Mouse (Mus musculus): Measurements from ENCODE around the gene Tmem39b.

The Tmem39b gene

DNA sequence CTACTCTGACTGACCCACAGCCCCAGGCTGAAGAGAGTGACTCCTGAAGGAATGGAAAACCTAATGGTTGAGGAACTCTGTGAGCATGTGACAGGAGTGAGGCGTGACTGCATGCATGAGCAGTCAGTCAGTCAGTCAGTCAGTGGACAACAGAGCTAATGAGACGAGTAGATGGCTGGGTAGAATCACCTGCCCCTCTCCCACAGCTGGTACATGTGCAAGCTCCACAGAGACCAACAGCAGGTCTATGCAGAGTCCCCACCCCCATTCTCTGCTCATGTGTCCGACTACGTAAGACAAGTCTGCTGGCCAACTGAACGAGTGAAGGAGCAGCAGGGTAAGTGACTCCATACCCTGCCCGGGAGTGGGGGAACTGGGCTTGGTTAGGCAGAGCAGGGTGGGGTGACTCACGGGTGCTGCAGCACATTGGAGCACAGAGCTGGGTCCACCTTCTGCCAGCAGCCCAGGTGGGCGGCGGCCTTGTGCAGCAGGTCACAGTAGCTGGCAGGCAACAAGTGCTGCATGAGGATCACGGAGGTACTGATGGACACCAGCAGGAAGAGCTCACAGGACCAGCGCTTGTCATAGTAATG lies 12.6 kb downstream of the Tmem39b start:
- peak; percentile 74 to 90 for DNase-seq

DNA sequence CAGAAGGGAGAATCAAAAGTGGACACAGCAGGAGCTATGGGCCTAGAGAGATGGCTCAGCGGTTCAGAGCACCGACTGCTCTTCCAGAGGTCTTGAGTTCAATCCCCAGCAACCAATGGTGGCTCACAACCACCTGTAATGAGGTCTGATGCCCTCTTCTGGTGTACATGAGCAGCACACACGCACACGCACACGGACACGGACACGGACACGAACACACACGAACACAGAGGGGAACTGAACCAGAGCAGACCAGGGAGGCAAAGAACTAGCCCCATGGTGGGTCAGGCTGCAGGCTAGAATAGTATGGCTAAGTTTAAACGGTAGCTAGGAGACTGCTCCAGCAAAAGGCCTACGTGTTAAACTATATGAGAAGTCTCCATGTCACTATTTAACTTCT lies 14.8 kb downstream of the Tmem39b start:
- no peak for DNase-seq

DNA sequence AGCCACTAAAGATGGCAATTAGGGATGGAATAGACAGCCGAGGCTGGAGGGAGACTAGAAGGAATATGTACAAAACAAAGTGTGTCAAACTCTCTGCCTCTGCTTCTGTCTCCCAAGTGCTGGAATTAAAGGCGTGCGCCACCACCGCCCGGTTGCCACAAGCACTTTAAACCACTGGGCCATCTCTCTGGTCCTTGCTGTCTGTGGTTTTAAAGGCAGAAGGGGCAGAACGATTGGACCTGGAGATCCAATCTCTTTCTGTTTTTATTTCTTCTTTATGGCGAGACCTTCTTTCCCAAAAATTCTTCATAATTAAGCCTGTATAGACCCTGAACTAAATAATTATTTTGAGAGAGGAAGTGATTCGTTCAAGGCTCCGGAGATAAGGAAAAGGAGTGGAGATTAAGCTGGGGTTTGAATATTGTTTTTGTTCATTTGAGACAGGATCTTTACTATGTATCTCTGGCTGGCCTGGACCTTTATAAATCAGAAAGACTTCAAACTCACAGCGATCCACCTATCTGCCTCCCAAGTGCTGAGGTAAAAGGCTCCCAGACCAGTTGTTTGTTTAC lies 23.7 kb downstream of the Tmem39b start:
- no peak for DNase-seq

DNA sequence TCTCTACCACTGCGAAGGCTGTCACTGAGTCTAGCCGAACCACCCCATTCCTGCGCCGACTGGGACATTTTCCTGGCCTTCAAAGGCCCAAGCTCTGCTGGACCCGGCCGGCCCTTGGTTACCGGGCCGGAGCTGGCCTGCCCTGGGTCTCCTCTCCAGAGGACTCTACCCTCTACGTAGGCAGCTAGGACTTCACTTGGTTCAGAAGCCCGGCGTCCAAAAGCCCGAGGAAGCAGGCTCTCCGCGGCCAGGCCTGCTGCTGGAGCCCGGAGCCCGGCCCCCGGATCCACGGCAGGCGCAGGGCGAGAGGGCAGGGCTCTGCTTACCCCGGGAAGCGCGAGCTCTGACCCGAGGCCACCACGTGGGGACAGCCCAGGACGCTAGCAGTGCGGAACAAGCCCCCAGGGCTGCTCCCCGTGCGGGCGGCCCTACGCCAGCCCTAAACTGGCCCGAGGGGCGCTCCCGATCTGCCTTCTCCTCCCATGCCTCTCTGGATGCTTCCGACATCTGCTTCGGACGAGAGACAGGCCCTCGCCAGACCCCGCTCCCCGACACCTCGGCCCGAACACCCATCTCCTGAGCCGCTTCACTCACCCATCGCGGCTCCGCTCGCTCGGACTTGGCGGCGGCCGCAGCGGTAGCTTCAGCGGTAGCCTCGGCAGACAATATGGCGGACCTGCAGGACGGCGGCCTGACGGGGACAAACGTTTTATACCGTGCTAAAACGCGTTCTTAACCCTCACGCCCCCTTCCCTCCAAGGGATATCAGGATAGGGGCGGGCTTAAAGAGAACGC lies 24.4 kb downstream of the Tmem39b start, which contains the start of gene Kpna6:
Gene Kpna6, minus strand, starts transcription at position 685 of the 795 bp plus-strand sequence.
- DNase-seq: peak; percentile 92 to 95

DNA sequence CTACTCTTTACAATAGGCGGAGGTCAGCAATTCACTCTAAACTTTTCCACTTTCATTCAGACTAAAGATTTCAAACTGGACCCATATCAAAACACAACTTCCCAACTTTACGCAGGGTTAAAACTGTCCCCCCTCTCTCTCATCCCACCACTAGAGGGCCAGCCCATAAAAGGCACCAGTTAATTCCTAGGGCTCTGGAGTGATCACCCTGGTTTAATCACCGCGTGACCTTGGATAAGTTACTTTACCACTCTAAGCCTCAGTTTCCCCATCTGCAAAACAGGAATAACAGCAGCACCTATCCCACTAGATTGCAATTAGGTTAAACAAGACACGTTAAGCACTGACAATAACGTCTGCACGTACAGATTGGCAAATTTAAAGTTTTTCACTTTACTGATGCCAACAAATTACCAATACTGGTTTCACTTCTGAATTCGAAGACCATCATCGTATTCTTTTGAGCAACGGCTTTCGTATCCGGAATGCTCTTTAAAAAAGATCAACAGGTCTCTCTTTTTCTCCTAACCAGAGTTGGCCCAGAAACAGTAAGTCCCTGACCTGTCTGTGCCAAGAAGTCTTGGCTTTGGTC lies 25.1 kb downstream of the Tmem39b start:
- DNase-seq: peak; percentile 72 to 77

DNA sequence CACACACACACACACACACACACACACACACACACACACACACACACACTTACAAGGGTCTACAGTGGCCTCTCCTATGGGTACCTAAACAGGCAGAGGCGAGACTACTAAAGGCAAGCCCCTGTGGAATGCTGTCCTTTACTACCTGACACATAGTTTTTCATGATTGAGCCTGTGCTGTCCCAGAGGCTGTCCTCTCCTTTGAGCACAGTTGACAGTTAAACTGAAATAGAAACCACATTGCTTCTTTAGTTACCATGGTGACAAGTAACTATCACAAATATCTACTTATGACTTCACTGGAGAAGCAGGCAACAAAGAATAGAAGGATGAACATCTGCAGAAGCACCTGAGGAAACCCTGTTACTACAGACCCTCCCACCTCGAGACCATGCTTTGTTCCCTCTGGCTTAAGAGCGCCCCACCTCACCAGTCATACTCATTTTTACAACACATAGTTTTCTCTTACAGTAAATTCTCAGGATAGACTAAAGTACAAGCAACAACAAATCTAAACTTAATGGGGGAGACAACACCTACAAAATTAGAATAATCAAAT lies 34.3 kb downstream of the Tmem39b start:
- no peak for DNase-seq

DNA sequence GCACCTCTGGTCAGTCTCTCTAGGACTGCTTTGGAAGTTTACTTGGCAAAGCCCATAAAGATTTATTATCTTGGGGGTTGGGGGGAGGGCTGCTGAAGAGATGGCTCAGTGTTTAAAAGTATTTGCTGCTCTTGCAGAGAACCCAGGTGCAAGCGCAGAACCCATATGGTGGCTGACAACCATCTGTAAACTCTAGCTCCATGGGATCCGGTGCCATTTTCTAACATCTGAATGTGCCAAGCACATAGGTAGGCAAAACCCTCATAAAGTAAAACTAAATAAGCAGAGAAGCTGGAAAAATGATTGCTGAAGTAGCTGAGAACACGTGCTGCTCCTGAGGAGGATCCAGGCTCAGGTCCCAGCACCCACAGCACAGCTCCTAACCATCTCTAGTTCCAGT lies 35.1 kb downstream of the Tmem39b start:
- DNase-seq: no peak

DNA sequence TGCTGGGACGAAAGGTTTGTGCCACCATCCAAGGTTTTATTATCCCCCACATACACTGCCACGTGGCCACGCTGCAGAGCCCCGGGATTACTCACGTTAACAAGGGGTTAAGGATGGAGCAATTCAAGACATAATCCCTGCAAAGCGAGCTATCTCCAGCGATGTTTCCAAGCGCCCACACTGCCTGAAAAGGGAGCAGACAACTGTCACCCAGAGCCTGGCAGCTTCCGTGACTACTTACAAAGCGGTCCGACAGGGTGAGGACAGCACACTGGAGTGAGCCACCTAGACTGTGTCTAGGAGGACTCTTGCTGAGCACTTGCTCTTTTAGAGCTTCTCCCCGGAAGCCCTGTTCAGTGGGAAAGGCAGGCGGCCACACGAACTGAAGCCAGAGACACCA lies 41.9 kb downstream of the Tmem39b start:
- DNase-seq: no peak

DNA sequence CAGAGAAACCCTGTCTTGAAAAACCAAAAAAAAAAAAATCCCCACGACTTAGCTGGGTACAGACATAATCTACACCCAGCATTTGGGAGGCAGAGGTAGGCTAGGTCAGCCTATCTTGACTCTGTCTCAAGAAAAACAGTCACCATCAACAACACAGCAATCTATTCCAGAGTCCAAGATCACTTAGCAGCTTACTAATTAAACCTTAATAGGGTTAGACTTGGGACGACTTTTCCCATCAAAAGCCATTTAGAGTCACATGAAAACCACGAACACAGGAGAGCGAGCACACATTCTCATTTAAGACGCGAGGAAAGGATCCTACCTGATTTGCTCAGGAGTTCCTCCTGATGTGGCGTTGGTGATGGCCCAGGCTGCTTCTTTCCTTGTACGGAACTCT lies 46.3 kb downstream of the Tmem39b start:
- DNase-seq: no peak

DNA sequence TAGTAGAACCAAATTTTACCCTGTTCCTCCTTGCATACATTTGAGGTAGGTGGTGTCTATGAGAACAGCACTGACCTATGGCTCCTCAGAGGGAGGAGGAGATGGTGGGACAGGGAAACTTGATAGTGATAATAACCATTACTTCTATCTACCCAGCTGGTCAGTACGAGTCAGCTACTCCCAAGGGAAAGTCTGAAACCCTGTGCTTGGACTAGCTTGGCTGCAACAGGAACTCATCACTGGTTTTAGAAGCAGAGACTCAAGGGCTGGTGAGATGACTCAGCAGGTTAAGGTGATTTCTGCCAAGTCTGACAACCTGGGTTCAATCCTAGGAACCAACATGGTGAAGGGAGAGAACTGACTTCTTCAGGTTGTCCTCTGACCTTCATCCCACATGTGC lies 48.0 kb downstream of the Tmem39b start:
- no peak for DNase-seq

DNA sequence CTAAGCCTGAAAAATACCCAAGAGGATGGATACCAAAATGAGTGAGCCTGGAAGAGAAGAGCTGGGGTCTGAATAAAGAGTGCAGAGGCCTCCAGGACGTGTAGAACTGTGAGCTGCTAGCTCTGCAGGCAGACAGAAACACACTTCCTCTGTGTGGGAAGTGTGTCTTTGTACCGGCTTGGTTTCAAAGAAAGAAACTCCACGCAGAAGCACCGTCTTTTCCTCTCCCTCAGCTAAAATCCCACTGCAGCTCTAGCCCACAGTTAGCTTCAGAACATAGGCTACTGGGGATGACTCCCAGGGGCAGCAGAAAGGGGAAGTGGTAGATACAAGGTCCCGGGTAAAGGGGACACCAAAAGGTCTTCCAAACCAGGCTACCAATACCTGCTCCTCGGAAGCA lies 51.4 kb downstream of the Tmem39b start:
- DNase-seq: no peak

DNA sequence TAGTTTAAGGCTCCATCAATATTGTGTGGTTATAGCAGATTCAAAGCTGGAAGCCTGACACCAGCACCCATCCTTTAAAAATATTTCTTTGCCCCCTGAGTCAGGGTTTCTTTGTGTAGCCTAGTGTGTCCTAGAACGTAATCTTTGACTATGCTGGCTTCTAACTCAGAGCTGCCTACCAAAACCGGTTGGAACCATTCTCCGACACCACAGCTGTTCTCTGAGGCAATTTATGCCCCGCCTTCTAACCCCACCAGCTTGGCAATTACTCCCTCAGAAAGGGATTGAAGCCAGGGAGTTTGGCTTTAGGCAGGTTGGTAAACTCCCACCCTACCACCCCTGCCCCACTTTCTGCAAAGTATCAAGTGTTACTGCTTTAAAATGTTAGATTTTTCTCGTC lies 54.9 kb downstream of the Tmem39b start:
- no peak for DNase-seq

DNA sequence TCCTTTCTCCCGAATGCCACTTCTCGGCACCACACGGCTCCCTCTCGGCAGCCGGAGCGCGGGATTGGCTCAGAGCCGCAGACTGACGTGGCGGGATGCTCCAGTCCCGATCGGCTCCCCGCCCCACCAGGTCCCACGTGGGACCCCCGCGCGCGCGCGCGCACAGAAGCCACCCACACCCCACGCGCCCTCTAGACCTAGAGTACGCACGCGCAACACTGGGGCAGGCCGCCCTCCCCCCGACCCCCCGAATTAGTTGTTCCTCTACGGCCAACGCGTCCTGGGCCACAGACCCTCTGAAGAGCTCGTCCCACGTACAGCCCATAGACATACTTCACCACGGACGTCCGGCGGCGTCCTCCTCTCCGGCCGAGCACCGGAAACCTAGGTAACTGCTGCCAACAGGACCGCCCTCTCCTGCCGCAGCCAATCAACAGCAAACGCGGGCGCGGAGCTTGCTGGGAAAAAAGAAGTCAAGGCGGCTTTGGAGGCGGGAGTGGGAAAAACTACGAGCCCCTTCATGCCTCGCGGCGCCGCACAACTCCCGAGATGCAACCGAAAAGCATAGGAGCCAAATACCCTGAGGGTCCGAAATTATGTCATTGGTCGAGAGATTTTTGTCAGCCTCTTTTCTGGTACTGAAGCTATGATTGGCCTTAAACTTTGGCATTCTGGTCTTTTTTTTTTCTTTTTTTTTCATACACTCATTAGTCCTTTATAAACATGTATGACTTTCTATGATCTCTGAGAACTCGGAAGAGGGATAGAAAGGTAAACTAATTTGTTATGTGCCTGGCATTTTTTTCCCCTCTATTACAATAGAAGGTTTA lies 55.8 kb downstream of the Tmem39b start, which contains the start of gene Txlna:
Gene Txlna, minus strand, starts transcription at position 428 of the 830 bp plus-strand sequence.
- peak; percentile 98 to 99 for DNase-seq

DNA sequence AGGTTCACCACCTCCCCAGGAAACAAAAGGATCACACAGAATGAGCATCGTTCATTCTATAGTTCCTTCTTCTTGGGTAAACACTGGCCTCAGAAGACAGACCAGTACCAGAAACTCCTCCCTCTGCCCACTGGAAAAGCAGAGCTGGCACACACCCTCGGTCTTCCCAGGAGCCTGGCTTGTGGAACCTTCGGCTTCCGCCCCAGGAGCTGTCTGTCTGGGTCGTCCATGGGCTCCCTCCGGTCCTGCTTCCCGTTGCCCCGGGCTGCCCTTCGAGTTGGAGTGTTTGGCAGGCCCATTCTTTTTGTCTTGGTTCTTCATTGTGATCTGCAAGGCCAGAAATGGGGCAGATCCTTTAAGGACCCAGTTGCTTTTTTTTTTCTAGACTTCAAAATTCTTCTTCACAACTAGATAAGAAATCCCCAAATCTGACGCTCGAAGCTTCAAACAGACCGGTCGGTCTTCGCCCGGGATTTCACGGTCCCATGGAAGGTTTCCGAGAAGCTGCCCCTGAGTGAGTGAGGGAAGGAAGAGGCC lies 56.5 kb downstream of the Tmem39b start:
- peak; percentile 47 to 69 for DNase-seq

DNA sequence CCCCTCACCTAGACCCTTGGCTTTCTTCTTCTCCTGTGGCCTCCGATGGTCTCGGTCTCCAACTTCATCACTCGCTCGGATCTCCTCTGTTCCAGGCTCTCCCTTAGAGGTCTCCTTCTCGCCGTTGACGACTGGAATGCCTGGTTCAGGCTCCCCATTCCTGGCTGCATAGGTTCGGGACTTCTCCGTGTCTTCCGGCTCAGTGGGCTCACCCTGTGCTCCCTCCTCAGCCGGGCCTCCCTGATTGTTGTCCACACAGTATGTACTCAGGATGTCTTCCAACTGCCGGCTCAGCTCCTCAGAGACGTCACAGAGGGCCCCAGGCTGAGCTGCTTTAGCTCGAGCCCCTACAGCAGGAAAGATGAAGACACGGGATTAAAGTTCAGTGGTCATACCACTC lies 57.4 kb downstream of the Tmem39b start:
- DNase-seq: no peak

DNA sequence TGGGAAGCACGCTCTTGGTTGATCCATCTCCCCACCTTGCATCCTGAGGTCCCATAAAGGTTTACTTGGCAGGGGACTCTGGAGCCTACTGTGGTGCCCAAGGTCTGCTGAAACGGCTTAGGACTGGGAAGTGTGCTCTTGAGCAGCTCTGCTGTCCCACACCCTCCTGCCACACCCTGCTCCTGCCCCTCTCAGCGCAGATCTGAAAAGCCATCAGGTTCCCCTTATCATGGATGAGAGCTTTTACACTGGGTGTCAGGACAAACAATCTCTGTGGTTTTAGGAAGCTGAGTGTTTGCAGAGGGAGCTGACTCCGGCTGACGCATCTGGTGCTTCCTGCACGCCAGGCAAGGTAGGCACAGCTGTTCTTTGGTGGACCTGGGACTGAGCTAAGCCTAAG lies 62.8 kb downstream of the Tmem39b start:
- DNase-seq: no peak

DNA sequence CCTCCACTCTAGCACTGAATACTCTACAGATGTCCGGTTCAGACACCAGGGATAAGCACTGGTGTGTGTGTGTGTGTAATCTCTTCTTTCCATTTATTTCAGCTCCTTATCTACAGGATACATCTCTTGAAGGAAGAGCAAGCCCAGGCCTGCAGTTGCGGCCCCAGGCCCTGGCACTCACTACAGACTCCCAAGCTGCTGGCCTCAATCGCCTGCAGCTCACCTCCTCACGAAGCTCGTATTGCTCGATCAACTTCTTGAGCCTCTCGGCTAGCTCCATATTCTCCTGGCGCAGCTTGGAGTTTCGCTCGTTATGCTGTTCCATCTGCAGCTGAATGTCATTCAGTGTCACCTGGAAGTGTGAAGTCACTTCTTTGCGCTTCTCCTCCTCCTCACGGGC lies 64.8 kb downstream of the Tmem39b start:
- DNase-seq: no peak

DNA sequence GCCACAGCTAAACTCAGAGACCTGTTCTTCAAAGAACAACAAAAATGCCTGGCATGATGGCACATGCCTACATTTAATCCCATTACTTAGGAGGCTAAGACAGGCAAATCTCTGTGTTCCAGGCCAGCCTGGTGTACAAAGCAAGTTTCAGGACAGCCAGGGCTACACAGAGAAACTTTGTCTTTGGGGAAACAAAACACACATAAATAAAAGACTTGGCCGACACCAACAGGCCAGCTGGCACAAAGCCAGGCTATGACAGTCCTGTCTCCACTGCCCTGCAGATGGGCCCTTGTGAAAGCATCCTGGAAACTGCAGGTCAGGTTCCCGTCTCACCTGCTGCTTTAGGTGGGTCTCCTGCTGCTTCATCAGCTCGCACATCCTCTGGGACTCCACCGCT lies 65.7 kb downstream of the Tmem39b start:
- peak; percentile 75 to 77 for DNase-seq
